Mouse (Mus musculus) neutrophil, adult 59 days (primary cell): Measurements from ENCODE around the gene Scg2. TPM values are rescaled to one million over a fixed set of nuclear protein-coding genes. Genes with fewer than 3 reads are reported as not detected.

Experiments used
- total RNA-seq, 2 experiments: library from RNA; stranded (reverse); gene quantifications; 1 replicate in 1 of 2; 2 replicates in 1 of 2; pipeline ENCODE4 v1.2.4; 2023

Scg2 gene
- not detected for total RNA-seq

DNA sequence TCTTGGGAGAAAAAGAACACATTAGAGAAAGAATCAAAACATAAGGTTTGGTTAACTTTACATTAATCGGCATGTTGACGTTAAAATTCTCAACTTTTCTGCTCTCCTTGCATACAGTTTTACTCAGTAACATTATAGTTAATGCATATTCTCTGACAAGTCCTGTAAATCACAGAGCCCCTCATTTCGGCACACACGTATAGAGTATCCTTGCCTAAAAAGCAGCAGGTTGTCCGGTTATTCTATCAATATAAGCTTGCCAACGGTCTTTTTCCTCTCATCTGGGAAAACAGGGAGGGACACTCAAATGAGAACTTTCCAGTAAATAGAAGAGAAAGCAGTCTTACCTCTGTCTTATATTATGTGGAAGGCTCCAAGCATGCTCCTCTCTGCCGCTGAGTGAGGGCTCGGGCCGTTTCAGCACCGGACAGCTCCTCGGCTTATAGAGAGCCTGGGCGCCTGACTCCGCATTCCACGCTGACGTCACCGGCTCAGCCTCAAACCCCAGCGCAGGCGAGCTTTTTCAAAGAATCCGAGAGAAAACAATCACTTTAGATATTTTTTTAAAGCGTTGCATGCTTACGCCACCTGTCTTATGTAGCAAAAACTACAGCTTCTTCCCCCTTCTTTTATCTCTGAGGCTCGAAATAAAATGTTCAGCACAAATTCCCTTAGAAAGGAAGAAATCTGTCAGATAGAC, at the start of gene Scg2:
Gene Scg2, minus strand, starts transcription at position 512 of the 700 bp plus-strand sequence.

Other genes starting within 250 kb of the Scg2 start
- 1 to 10 TPM; 7.1 to 9.5 TPM for gene Ap1s3, start 231.9 kb upstream of the Scg2 start, total RNA-seq